Mouse (Mus musculus) testis, adult 2 months (tissue): ENCODE measurements around the gene Lpar2.

Source experiments
- CTCF ChIP-seq: fragments of 200-500 bp; IDR thresholded peaks from 2 replicates; pipeline ENCODE4 v1.5.1; 2012; ENCODE audit warnings: low read depth, mild to moderate bottlenecking, inconsistent platforms, low read length, moderate library complexity; ENCODE audit not compliant: control insufficient read depth, insufficient read depth, insufficient replicate concordance
- POLR2A ChIP-seq: fragments of 200-500 bp; IDR thresholded peaks from 2 replicates; pipeline ENCODE4 v1.6.1; 2012; ENCODE audit warnings: low read depth, mild to moderate bottlenecking, inconsistent platforms, low read length, moderate library complexity; ENCODE audit not compliant: control insufficient read depth

DNA sequence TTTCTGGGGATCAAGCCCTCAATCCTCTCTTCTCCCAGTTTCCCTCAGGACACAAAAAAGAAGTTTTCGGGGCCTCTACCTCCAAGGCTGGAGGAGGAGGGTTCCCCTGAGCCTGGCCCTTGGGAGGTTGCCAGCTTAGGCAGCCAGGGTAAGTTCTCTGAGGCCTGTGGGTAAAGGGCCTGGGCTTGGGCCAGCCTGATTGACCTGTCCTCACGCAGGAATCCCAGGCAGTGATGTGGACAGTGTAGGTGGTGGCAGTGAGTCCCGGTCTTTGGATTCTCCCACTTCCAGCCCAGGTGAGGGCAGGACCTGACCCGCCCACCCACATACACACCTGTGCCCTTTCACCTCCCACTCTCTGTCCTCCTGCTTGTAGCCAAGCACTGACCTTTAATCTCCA lies 6.8 kb upstream of the Lpar2 start:
- TF ChIP-seq CTCF (no peak), POLR2A (no peak)
